Mouse (Mus musculus) B cell, adult 67 days (primary cell): Measurements from ENCODE around the gene Apobr. TPM values are rescaled to one million over a fixed set of nuclear protein-coding genes. Genes with fewer than 3 reads are reported as not detected.

Experiments
- total RNA-seq, 2 experiments: library from RNA; stranded (reverse); gene quantifications; 4 replicates each; pipeline ENCODE4 v1.2.4; 2023

The Apobr gene
- 1 to 10 TPM; 2.4 to 4.1 TPM for total RNA-seq

DNA sequence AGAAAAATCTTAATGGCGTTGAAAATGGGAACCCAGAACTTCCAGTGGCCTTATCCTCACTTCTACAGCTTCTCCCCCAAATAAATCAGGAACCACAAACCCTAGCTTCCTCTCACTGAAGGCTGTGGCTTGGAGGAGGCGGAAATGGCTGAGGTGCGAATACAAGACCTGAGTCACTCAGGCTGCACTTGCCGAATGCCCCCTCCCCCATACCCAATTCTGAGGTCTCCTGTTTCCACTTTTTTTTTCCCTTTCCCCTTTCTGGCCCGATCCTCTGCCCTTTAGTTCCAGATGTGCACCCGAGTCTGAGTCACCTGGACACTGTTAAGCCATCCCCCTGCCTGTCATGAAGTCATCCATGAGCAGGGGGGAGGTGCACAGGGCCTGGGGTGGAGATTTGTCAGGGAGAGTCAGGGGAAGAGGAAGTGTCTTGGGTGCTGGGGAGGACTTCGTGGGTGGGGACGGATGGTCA, at the start of gene Apobr:
Gene Apobr (plus strand): TSS at position 437 of the 472 bp plus-strand sequence.

GRCm38 (mm10) chr7:126566094-126566765, 18.5 kb upstream of the Apobr start, which contains the start of gene Eif3c:
Gene Eif3c, minus strand, starts transcription at chr7:126566411.

GRCm38 (mm10) chr7:126585717-126586116, 975 bp downstream of the Apobr start, which contains the start of gene Cln3:
Gene Cln3, minus strand, starts transcription at chr7:126585817.

GRCm38 (mm10) chr7:126594862-126595561, 10.3 kb downstream of the Apobr start, which contains the start of gene Il27:
Gene Il27, minus strand, starts transcription at chr7:126594941.

GRCm38 (mm10) chr7:126630824-126631518, 46.2 kb downstream of the Apobr start, which contains the start of gene Nupr1:
Gene Nupr1, minus strand, starts transcription at chr7:126630861.

Other genes starting within 250 kb of the Apobr start
- gene Lat, start 215.4 kb upstream of the Apobr start, total RNA-seq = 1 to 10 TPM; 3.2 to 7.6 TPM
- gene Spns1, start 207.5 kb upstream of the Apobr start, total RNA-seq = 10 to 100 TPM; 61.0 to 76.6 TPM
- 10 to 100 TPM; 29.8 to 34.3 TPM for gene Nfatc2ip, start 188.2 kb upstream of the Apobr start, total RNA-seq
- 1,000 to 10,000 TPM; 1,278 to 1,310 TPM for gene Cd19, start 170.1 kb upstream of the Apobr start, total RNA-seq
- 100 to 1,000 TPM; 137 to 166 TPM for gene Rabep2, start 156.2 kb upstream of the Apobr start, total RNA-seq
- under 1 TPM; 0.26 to 0.42 TPM for gene Atp2a1, start 121.8 kb upstream of the Apobr start, total RNA-seq
- gene Sh2b1, start 109.5 kb upstream of the Apobr start, total RNA-seq = 10 to 100 TPM; 77.7 to 83.1 TPM
- 10 to 100 TPM; 55.4 to 55.7 TPM for gene Tufm, start 97.6 kb upstream of the Apobr start, total RNA-seq
- 100 to 1,000 TPM; 228 to 236 TPM for gene Atxn2l, start 81.5 kb upstream of the Apobr start, total RNA-seq
- 100 to 1,000 TPM; 152 to 156 TPM for gene Eif3c, start 18.5 kb upstream of the Apobr start, total RNA-seq
- 10 to 100 TPM; 77.3 to 79.4 TPM for gene Cln3, start 875 bp downstream of the Apobr start, total RNA-seq
- not detected for gene Il27, start 10.0 kb downstream of the Apobr start, total RNA-seq
- not detected for gene Nupr1, start 45.9 kb downstream of the Apobr start, total RNA-seq
- gene Sgf29, start 64.4 kb downstream of the Apobr start, total RNA-seq = 10 to 100 TPM; 71.9 to 77.9 TPM
- not detected for gene Sult1a1, start 91.5 kb downstream of the Apobr start, total RNA-seq
- 10 to 100 TPM; 96.7 to 97.7 TPM for gene Bola2, start 110.5 kb downstream of the Apobr start, total RNA-seq
- 1 to 10 TPM; 6.6 to 10.0 TPM for gene Slx1b, start 110.8 kb downstream of the Apobr start, total RNA-seq
- gene Coro1a, start 122.8 kb downstream of the Apobr start, total RNA-seq = 1,000 to 10,000 TPM; 1,399 to 1,442 TPM
- 10 to 100 TPM; 44.4 to 44.7 TPM for gene Mapk3, start 174.7 kb downstream of the Apobr start, total RNA-seq
- 1 to 10 TPM; 2.8 to 5.7 TPM for gene Gdpd3, start 181.4 kb downstream of the Apobr start, total RNA-seq
- gene Ypel3, start 192.0 kb downstream of the Apobr start, total RNA-seq = 100 to 1,000 TPM; 274 to 280 TPM
- gene Tbx6, start 196.5 kb downstream of the Apobr start, total RNA-seq = 10 to 100 TPM; 11.8 to 12.3 TPM
- 100 to 1,000 TPM; 276 to 290 TPM for gene Ppp4c, start 207.6 kb downstream of the Apobr start, total RNA-seq
- not detected for gene Fam57b, start 212.7 kb downstream of the Apobr start, total RNA-seq
- gene 4930451I11Rik, start 246.7 kb downstream of the Apobr start, total RNA-seq = not detected